Mouse (Mus musculus): Measurements from ENCODE around the gene Mum1. TPM values are rescaled to one million over a fixed set of nuclear protein-coding genes. Genes with fewer than 3 reads are reported as not detected.
"Not testable (repeated sequence)": the region's sequence is repeated elsewhere in the genome, so short reads cannot be mapped to it uniquely, and the experiment has no call there.

The Mum1 gene
- polyA plus RNA-seq, 1 experiment from 2014 or later = 40.1 TPM

- H3K4me1 ChIP-seq (ENCODE audit: control insufficient read depth, insufficient read depth, low read length) = peaks cover 2% of the 10 kb centered on the region
- no peak overlapping the region for H3K27ac ChIP-seq (ENCODE audit: low read length)
- no peak overlapping the region for H3K9ac ChIP-seq (ENCODE audit: low read length)
- no peaks in the 10 kb centered on the region for H3K9me3 ChIP-seq (replicated peaks; ENCODE audit: control insufficient read depth, low read length)
- H3K36me3 ChIP-seq (ENCODE audit: control insufficient read depth, insufficient read depth) = no peaks in the 10 kb centered on the region
- 64% methylated on average over 6 of the region's 6 CpGs for WGBS
- no peak overlapping the region for H3K4me2 ChIP-seq (ENCODE audit: low read depth, low read length)
- ATAC-seq (replicated peaks; ENCODE audit: extremely low read depth, insufficient read depth, low FRiP score) = no peak
- no peak overlapping the region for H3K4me3 ChIP-seq (ENCODE audit: low read length)
- H3K27me3 ChIP-seq (ENCODE audit: control insufficient read depth, insufficient read depth, low read length) = 0 out of 2 replicates have a peak, but pooled peaks cover 4% of the 10 kb centered on the region
These were observed 25.7 kb upstream of the Mum1 start for GRCm38 (mm10) chr10:80200485-80200884.

- no peak overlapping the region for H3K4me2 ChIP-seq (ENCODE audit: low read depth, low read length)
- peaks cover 3% of the 10 kb centered on the region for H3K4me1 ChIP-seq (ENCODE audit: control insufficient read depth, insufficient read depth, low read length)
- H3K9me3 ChIP-seq (replicated peaks; ENCODE audit: control insufficient read depth, low read length) = no peaks in the 10 kb centered on the region
- ATAC-seq (replicated peaks; ENCODE audit: extremely low read depth, insufficient read depth, low FRiP score) = no peak
- H3K27ac ChIP-seq (ENCODE audit: low read length) = no peak overlapping the region
- whole genome bisulfite sequencing = 35% methylated on average over 7 of the region's 7 CpGs
- no peaks in the 10 kb centered on the region; the same call in 1 of the 2 replicates for H3K27me3 ChIP-seq (ENCODE audit: control insufficient read depth, insufficient read depth, low read length)
- no peak overlapping the region for H3K9ac ChIP-seq (ENCODE audit: low read length)
- H3K36me3 ChIP-seq (ENCODE audit: control insufficient read depth, insufficient read depth) = no peaks in the 10 kb centered on the region
- no peak overlapping the region for H3K4me3 ChIP-seq (ENCODE audit: low read length)
These were observed 22.2 kb upstream of the Mum1 start for GRCm38 (mm10) chr10:80204055-80204454.

- ATAC-seq (replicated peaks; ENCODE audit: extremely low read depth, insufficient read depth, low FRiP score) = no peak
- 0 out of 2 replicates have a peak, but pooled peaks cover 2% of the 10 kb centered on the region for H3K4me1 ChIP-seq (ENCODE audit: control insufficient read depth, insufficient read depth, low read length)
- no peaks in the 10 kb centered on the region for H3K36me3 ChIP-seq (ENCODE audit: control insufficient read depth, insufficient read depth)
- no peak overlapping the region for H3K9ac ChIP-seq (ENCODE audit: low read length)
- H3K27ac ChIP-seq (ENCODE audit: low read length) = no peak overlapping the region
- no peaks in the 10 kb centered on the region; the same call in 1 of the 2 replicates for H3K27me3 ChIP-seq (ENCODE audit: control insufficient read depth, insufficient read depth, low read length)
- H3K9me3 ChIP-seq (replicated peaks; ENCODE audit: control insufficient read depth, low read length) = no peaks in the 10 kb centered on the region
- WGBS = 81% methylated on average over 1 of the region's 1 CpGs
- H3K4me2 ChIP-seq (ENCODE audit: low read depth, low read length) = no peak overlapping the region
- H3K4me3 ChIP-seq (ENCODE audit: low read length) = no peak overlapping the region
These were observed 19.0 kb upstream of the Mum1 start for GRCm38 (mm10) chr10:80207201-80207600.

GRCm38 (mm10) chr10:80207676-80208075 is 18.6 kb upstream of the Mum1 start:
- ATAC-seq (replicated peaks; ENCODE audit: extremely low read depth, insufficient read depth, low FRiP score) = no peak
- Histone ChIP-seq H3K9ac (ENCODE audit: low read length) (no peak overlapping the region), H3K4me1 (ENCODE audit: control insufficient read depth, insufficient read depth, low read length) (0 out of 2 replicates have a peak, but pooled peaks cover 2% of the 10 kb centered on the region), H3K27ac (ENCODE audit: low read length) (no peak overlapping the region), H3K4me3 (ENCODE audit: low read length) (no peak overlapping the region), H3K4me2 (ENCODE audit: low read depth, low read length) (no peak overlapping the region), H3K36me3 (ENCODE audit: control insufficient read depth, insufficient read depth) (no peaks in the 10 kb centered on the region), H3K27me3 (ENCODE audit: control insufficient read depth, insufficient read depth, low read length) (no peaks in the 10 kb centered on the region; the same call in 1 of the 2 replicates), H3K9me3 (replicated peaks; ENCODE audit: control insufficient read depth, low read length) (no peaks in the 10 kb centered on the region)
- 74% methylated on average over 10 of the region's 10 CpGs for WGBS

- no peaks in the 10 kb centered on the region for H3K36me3 ChIP-seq (ENCODE audit: control insufficient read depth, insufficient read depth)
- no peak for ATAC-seq (replicated peaks; ENCODE audit: extremely low read depth, insufficient read depth, low FRiP score)
- no peak overlapping the region for H3K4me2 ChIP-seq (ENCODE audit: low read depth, low read length)
- H3K9ac ChIP-seq (ENCODE audit: low read length) = no peak overlapping the region
- H3K4me3 ChIP-seq (ENCODE audit: low read length) = no peak overlapping the region
- no peaks in the 10 kb centered on the region; the same call in 1 of the 2 replicates for H3K27me3 ChIP-seq (ENCODE audit: control insufficient read depth, insufficient read depth, low read length)
- H3K4me1 ChIP-seq (ENCODE audit: control insufficient read depth, insufficient read depth, low read length) = 0 out of 2 replicates have a peak, but pooled peaks cover 2% of the 10 kb centered on the region
- no peak overlapping the region for H3K27ac ChIP-seq (ENCODE audit: low read length)
- WGBS = 76% methylated on average over 4 of the region's 4 CpGs
- H3K9me3 ChIP-seq (replicated peaks; ENCODE audit: control insufficient read depth, low read length) = no peaks in the 10 kb centered on the region
These were observed 18.0 kb upstream of the Mum1 start for GRCm38 (mm10) chr10:80208248-80208647.

- no peak overlapping the region for H3K4me2 ChIP-seq (ENCODE audit: low read depth, low read length)
- no peak overlapping the region for H3K4me3 ChIP-seq (ENCODE audit: low read length)
- WGBS = 29% methylated on average over 24 of the region's 24 CpGs
These were observed 17.3 kb upstream of the Mum1 start for GRCm38 (mm10) chr10:80208841-80209371.

GRCm38 (mm10) chr10:80211547-80212103 is 14.6 kb upstream of the Mum1 start:
- H3K9ac ChIP-seq (ENCODE audit: low read length); H3K4me1 ChIP-seq (ENCODE audit: control insufficient read depth, insufficient read depth, low read length); H3K4me2 ChIP-seq (ENCODE audit: low read depth, low read length); ATAC-seq (replicated peaks; ENCODE audit: extremely low read depth, insufficient read depth, low FRiP score); H3K36me3 ChIP-seq (ENCODE audit: control insufficient read depth, insufficient read depth); H3K27me3 ChIP-seq (ENCODE audit: control insufficient read depth, insufficient read depth, low read length); H3K4me3 ChIP-seq (ENCODE audit: low read length); H3K27ac ChIP-seq (ENCODE audit: low read length); H3K9me3 ChIP-seq (replicated peaks; ENCODE audit: control insufficient read depth, low read length): not testable (repeated sequence)
- 78% methylated on average over 7 of the region's 7 CpGs for WGBS

More at GRCm38 (mm10) chr10:80208841-80209371, 17.3 kb upstream of the Mum1 start:
- H3K27ac ChIP-seq (ENCODE audit: low read length) = no peak overlapping the region
- ATAC-seq (replicated peaks; ENCODE audit: extremely low read depth, insufficient read depth, low FRiP score) = no peak
- H3K4me1 ChIP-seq (ENCODE audit: control insufficient read depth, insufficient read depth, low read length) = 0 out of 2 replicates have a peak, but pooled peaks cover 2% of the 10 kb centered on the region
- no peaks in the 10 kb centered on the region for H3K9me3 ChIP-seq (replicated peaks; ENCODE audit: control insufficient read depth, low read length)
- H3K36me3 ChIP-seq (ENCODE audit: control insufficient read depth, insufficient read depth) = no peaks in the 10 kb centered on the region
- peak overlapping the region; percentile 50; the same call in 1 of the 2 replicates for H3K9ac ChIP-seq (ENCODE audit: low read length)
- no peaks in the 10 kb centered on the region; the same call in 1 of the 2 replicates for H3K27me3 ChIP-seq (ENCODE audit: control insufficient read depth, insufficient read depth, low read length)

GRCm38 (mm10) chr10:80215048-80215772 is 11.0 kb upstream of the Mum1 start:
- Histone ChIP-seq H3K4me2 (ENCODE audit: low read depth, low read length) (no peak overlapping the region), H3K4me1 (ENCODE audit: control insufficient read depth, insufficient read depth, low read length) (no peaks in the 10 kb centered on the region), H3K9me3 (replicated peaks; ENCODE audit: control insufficient read depth, low read length) (no peaks in the 10 kb centered on the region), H3K36me3 (ENCODE audit: control insufficient read depth, insufficient read depth) (no peaks in the 10 kb centered on the region), H3K4me3 (ENCODE audit: low read length) (no peak overlapping the region), H3K27ac (ENCODE audit: low read length) (no peak overlapping the region), H3K27me3 (ENCODE audit: control insufficient read depth, insufficient read depth, low read length) (no peaks in the 10 kb centered on the region), H3K9ac (ENCODE audit: low read length) (no peak overlapping the region)
- no peak for ATAC-seq (replicated peaks; ENCODE audit: extremely low read depth, insufficient read depth, low FRiP score)
- WGBS = 34% methylated on average over 16 of the region's 16 CpGs

GRCm38 (mm10) chr10:80220676-80221075 is 5.6 kb upstream of the Mum1 start:
- peaks cover 3% of the 10 kb centered on the region; the same call in 1 of the 2 replicates for H3K4me1 ChIP-seq (ENCODE audit: control insufficient read depth, insufficient read depth, low read length)
- no peaks in the 10 kb centered on the region for H3K9me3 ChIP-seq (replicated peaks; ENCODE audit: control insufficient read depth, low read length)
- no peaks in the 10 kb centered on the region for H3K27me3 ChIP-seq (ENCODE audit: control insufficient read depth, insufficient read depth, low read length)
- H3K27ac ChIP-seq (ENCODE audit: low read length) = no peak overlapping the region
- H3K4me2 ChIP-seq (ENCODE audit: low read depth, low read length) = no peak overlapping the region
- H3K4me3 ChIP-seq (ENCODE audit: low read length) = no peak overlapping the region
- ATAC-seq (replicated peaks; ENCODE audit: extremely low read depth, insufficient read depth, low FRiP score) = no peak
- H3K36me3 ChIP-seq (ENCODE audit: control insufficient read depth, insufficient read depth) = no peaks in the 10 kb centered on the region
- 45% methylated on average over 8 of the region's 9 CpGs for WGBS
- H3K9ac ChIP-seq (ENCODE audit: low read length) = no peak overlapping the region

All from heart, embryonic 16.5 days (tissue).